Mouse (Mus musculus): ENCODE data around the gene Setd7. TPM values are rescaled to one million over a fixed set of nuclear protein-coding genes. Genes with fewer than 3 reads are reported as not detected.

The Setd7 gene
- total and polyA plus RNA-seq, 3 experiments, result 16.6 to 34.3 (median 23.6) TPM

- Histone ChIP-seq H3K27me3 (replicated peaks) (no peaks in the 10 kb centered on the region), H3K36me3 (replicated peaks in 1 of 2; ENCODE audit: control insufficient read depth in 1 of 2, insufficient read depth in 1 of 2, low read length in 1 of 2) (no peaks in the 10 kb centered on the region), H3K9ac (ENCODE audit: insufficient read depth, low read depth) (no peak overlapping the region), H3K9me3 (replicated peaks; ENCODE audit: low read length) (no peaks in the 10 kb centered on the region), H3K79me2 (replicated peaks; ENCODE audit: control insufficient read depth, extremely low read depth, insufficient read depth, poor library complexity, severe bottlenecking) (no peaks in the 10 kb centered on the region), H3K4me1 (ENCODE audit: control insufficient read depth in 1 of 2, insufficient read depth in 2 of 2) (peaks cover 0 to 8% of the 10 kb centered on the region in 2 experiments; a peak in 2 of 4 replicates), H3K4me3 (replicated peaks in 1 of 3; ENCODE audit: low read depth in 2 of 3, low read length in 2 of 3, poor library complexity in 1 of 3) (no peak overlapping the region), H3K27ac (ENCODE audit: insufficient read depth, low read depth) (no peak overlapping the region), H3K4me2 (ENCODE audit: insufficient read depth, low read depth, poor library complexity, severe bottlenecking) (no peak overlapping the region)
- DNase-seq (ENCODE audit: extremely low read depth), result no peak
- in situ Hi-C loops (cut with MboI; ENCODE audit: low pct_ligation_motif_present, low pct_unique_long_range_greater_than_20kb, low sequenced_read_pairs) (no loop called here), dilution Hi-C loops (cut with MboI; ENCODE audit: extremely low pct_ligation_motif_present, extremely low pct_unique_long_range_greater_than_20kb, low sequenced_read_pairs) (no loop called here)
- TF ChIP-seq MAX (IDR thresholded peaks at IDR 0.05; ENCODE audit: low read length) (no peak), SIN3A (IDR thresholded peaks at IDR 0.05; ENCODE audit: low read length) (no peak), POLR2AphosphoS2 (IDR thresholded peaks at IDR 0.05; ENCODE audit: low read depth, low read length) (no peak), MYC (IDR thresholded peaks at IDR 0.05; ENCODE audit: low read depth, low read length) (no peak), RAD21 (IDR thresholded peaks at IDR 0.05; ENCODE audit: low read depth, low read length) (no peak), HCFC1 (IDR thresholded peaks at IDR 0.05; ENCODE audit: low read depth, low read length) (no peak), BHLHE40 (IDR thresholded peaks at IDR 0.05; ENCODE audit: low read depth, low read length) (no peak), CHD1 (IDR thresholded peaks at IDR 0.05; ENCODE audit: low read depth, low read length) (no peak), EP300 (IDR thresholded peaks at IDR 0.05; ENCODE audit: low read length) (no peak), E2F4 (IDR thresholded peaks at IDR 0.05; ENCODE audit: insufficient replicate concordance, low read depth, low read length) (no peak)
These were observed 16.7 kb upstream of the Setd7 start for GRCm38 (mm10) chr3:51577359-51577758.

GRCm38 (mm10) chr3:51573915-51574314 is 13.2 kb upstream of the Setd7 start:
- no peak overlapping the region for H3K27ac ChIP-seq (ENCODE audit: insufficient read depth, low read depth)
- in situ Hi-C loops (cut with MboI; ENCODE audit: low pct_ligation_motif_present, low pct_unique_long_range_greater_than_20kb, low sequenced_read_pairs) (no loop called here), dilution Hi-C loops (cut with MboI; ENCODE audit: extremely low pct_ligation_motif_present, extremely low pct_unique_long_range_greater_than_20kb, low sequenced_read_pairs) (no loop called here)
- no peak overlapping the region for H3K9ac ChIP-seq (ENCODE audit: insufficient read depth, low read depth)
- no peaks in the 10 kb centered on the region for H3K79me2 ChIP-seq (replicated peaks; ENCODE audit: control insufficient read depth, extremely low read depth, insufficient read depth, poor library complexity, severe bottlenecking)
- H3K4me3 ChIP-seq (replicated peaks in 1 of 3; ENCODE audit: low read depth in 2 of 3, low read length in 2 of 3, poor library complexity in 1 of 3), result no peak overlapping the region
- TF ChIP-seq POLR2AphosphoS2 (IDR thresholded peaks at IDR 0.05; ENCODE audit: low read depth, low read length), result no peak
- no peak for TF ChIP-seq JUN (IDR thresholded peaks at IDR 0.05; ENCODE audit: insufficient read depth, low read depth, low read length)
- TF ChIP-seq ELF1 (IDR thresholded peaks at IDR 0.05; ENCODE audit: low read depth, low read length), result no peak
- TF ChIP-seq ZKSCAN1 (IDR thresholded peaks at IDR 0.05; ENCODE audit: borderline replicate concordance, low read depth, low read length), result no peak
- TF ChIP-seq JUND (conservative IDR thresholded peaks at IDR 0.05; ENCODE audit: low read depth, low read length), result no peak
- no peak for TF ChIP-seq TBP (conservative IDR thresholded peaks at IDR 0.05; ENCODE audit: low read depth, low read length)
- no peak for TF ChIP-seq MEF2A (IDR thresholded peaks at IDR 0.05; ENCODE audit: borderline replicate concordance, low read depth, low read length)
- TF ChIP-seq IRF4 (IDR thresholded peaks at IDR 0.05; ENCODE audit: low read depth, low read length), result no peak
- no peak for TF ChIP-seq ETS1 (conservative IDR thresholded peaks at IDR 0.05; ENCODE audit: low read depth, low read length)
- no peak for TF ChIP-seq MXI1 (IDR thresholded peaks at IDR 0.05; ENCODE audit: low read depth, low read length)
- TF ChIP-seq CHD1 (IDR thresholded peaks at IDR 0.05; ENCODE audit: low read depth, low read length), result no peak
- no peak for TF ChIP-seq POLR2A (IDR thresholded peaks at IDR 0.05; ENCODE audit: low read depth, low read length)
- no peak for TF ChIP-seq KAT2A (IDR thresholded peaks at IDR 0.05; ENCODE audit: insufficient replicate concordance, low read length)
- TF ChIP-seq MYC (IDR thresholded peaks at IDR 0.05; ENCODE audit: low read depth, low read length), result no peak
- TF ChIP-seq USF1 (IDR thresholded peaks at IDR 0.05; ENCODE audit: low read depth, low read length), result no peak
- TF ChIP-seq SMC3 (IDR thresholded peaks at IDR 0.05; ENCODE audit: low read depth, low read length), result no peak
- TF ChIP-seq ZMIZ1 (IDR thresholded peaks at IDR 0.05; ENCODE audit: low read depth, low read length), result no peak
- no peak for TF ChIP-seq MAZ (IDR thresholded peaks at IDR 0.05; ENCODE audit: low read depth, low read length)
- no peak for TF ChIP-seq NELFE (IDR thresholded peaks at IDR 0.05; ENCODE audit: low read depth, low read length)
- H3K9me3 ChIP-seq (replicated peaks; ENCODE audit: low read length), result peaks cover 3% of the 10 kb centered on the region
- no peak overlapping the region for H3K4me2 ChIP-seq (ENCODE audit: insufficient read depth, low read depth, poor library complexity, severe bottlenecking)
- no peaks in the 10 kb centered on the region for H3K27me3 ChIP-seq (replicated peaks)
- peaks cover 0 to 8% of the 10 kb centered on the region in 2 experiments; a peak in 2 of 4 replicates for H3K4me1 ChIP-seq (ENCODE audit: control insufficient read depth in 1 of 2, insufficient read depth in 2 of 2)
- H3K36me3 ChIP-seq (replicated peaks in 1 of 2; ENCODE audit: control insufficient read depth in 1 of 2, insufficient read depth in 1 of 2, low read length in 1 of 2), result no peaks in the 10 kb centered on the region
- no peak for DNase-seq (ENCODE audit: extremely low read depth)

Measured in CH12.LX (cell line).